Mouse (Mus musculus): ENCODE results near the gene Fam25c. TPM values are rescaled to one million over a fixed set of nuclear protein-coding genes. Genes with fewer than 3 reads are reported as not detected.
A peak's percentile ranks its signal among the peaks of the same experiment; 100 is the strongest.

Fam25c gene
- polyA plus RNA-seq, 1 experiment from 2014 or later, result not detected

GRCm38 (mm10) chr14:34345771-34346566 lies 9.3 kb downstream of the Fam25c start:
- ATAC-seq (ENCODE audit: low FRiP score), result 0 out of 2 replicates have a peak, but pooled peaks have one; percentile 21
- WGBS, result 65% methylated on average over 12 of the region's 12 CpGs

DNA sequence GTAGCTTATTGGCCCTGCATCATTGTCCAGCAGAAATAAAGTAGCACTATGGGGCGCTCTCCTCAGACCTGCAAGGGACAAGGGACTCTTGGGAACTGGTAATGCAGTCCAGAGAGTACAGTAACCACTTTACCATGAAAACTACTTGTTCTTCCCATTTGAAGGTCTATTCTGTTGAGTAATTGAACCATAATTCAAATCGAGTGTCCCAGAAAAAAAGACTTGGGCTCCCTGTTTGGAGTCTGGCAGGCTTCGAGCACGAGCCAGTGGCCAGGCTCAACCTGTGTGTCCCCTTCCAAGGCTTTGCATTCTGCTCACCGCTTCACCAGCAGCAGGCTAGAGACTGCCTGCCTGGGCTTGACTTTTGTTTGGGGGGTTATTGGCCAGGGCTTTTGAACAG lies 10.9 kb downstream of the Fam25c start:
- no peaks in the 10 kb centered on the region for H3K9me3 ChIP-seq
- no peak overlapping the region for H3K4me3 ChIP-seq
- ATAC-seq (ENCODE audit: low FRiP score), result no peak
- no peaks in the 10 kb centered on the region for H3K4me1 ChIP-seq (replicated peaks)
- 86% methylated on average over 5 of the region's 5 CpGs for WGBS
- H3K4me2 ChIP-seq, result no peak overlapping the region
- H3K27me3 ChIP-seq, result no peaks in the 10 kb centered on the region
- no peak overlapping the region for H3K27ac ChIP-seq
- no peak overlapping the region for H3K9ac ChIP-seq
- peaks cover 48% of the 10 kb centered on the region for H3K36me3 ChIP-seq

More at GRCm38 (mm10) chr14:34345771-34346566, 9.3 kb downstream of the Fam25c start:
- Histone ChIP-seq H3K4me1 (replicated peaks) (no peaks in the 10 kb centered on the region), H3K9me3 (no peaks in the 10 kb centered on the region), H3K27me3 (no peaks in the 10 kb centered on the region), H3K9ac (no peak overlapping the region), H3K4me3 (no peak overlapping the region), H3K27ac (no peak overlapping the region; the same call in 1 of the 2 replicates), H3K4me2 (no peak overlapping the region), H3K36me3 (peaks cover 35% of the 10 kb centered on the region)

DNA sequence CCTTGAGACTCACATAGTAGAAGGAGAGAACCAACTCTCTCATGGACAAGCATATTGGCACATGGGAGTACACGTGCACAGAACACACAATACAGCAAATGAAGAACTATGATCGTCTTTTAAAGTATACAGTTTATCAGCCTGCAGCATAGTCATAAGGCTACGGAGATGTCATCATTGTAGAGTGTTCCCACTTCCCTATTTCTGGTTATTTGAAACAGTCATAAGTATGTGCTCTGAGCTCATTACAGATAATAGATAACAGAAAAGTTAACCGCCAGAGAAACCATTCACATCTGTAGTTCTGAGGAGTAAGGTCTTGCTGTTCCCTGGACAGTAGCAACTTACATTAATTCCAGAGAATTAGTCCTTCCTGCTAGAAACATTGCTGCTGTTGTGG lies 12.2 kb downstream of the Fam25c start:
- no peaks in the 10 kb centered on the region for H3K4me1 ChIP-seq (replicated peaks)
- no peaks in the 10 kb centered on the region for H3K27me3 ChIP-seq
- H3K9ac ChIP-seq, result no peak overlapping the region
- H3K4me2 ChIP-seq, result no peak overlapping the region
- no peak for ATAC-seq (ENCODE audit: low FRiP score)
- WGBS, result 91% methylated on average over 4 of the region's 4 CpGs
- peaks cover 60% of the 10 kb centered on the region for H3K36me3 ChIP-seq
- H3K4me3 ChIP-seq, result no peak overlapping the region
- H3K9me3 ChIP-seq, result no peaks in the 10 kb centered on the region
- H3K27ac ChIP-seq, result no peak overlapping the region

GRCm38 (mm10) chr14:34341993-34342392 lies 13.2 kb downstream of the Fam25c start:
- no peak overlapping the region for H3K4me2 ChIP-seq
- no peak overlapping the region for H3K27ac ChIP-seq
- no peaks in the 10 kb centered on the region for H3K4me1 ChIP-seq (replicated peaks)
- ATAC-seq (ENCODE audit: low FRiP score), result no peak
- WGBS, result 91% methylated on average over 4 of the region's 4 CpGs
- no peak overlapping the region for H3K9ac ChIP-seq
- no peak overlapping the region for H3K4me3 ChIP-seq
- no peaks in the 10 kb centered on the region for H3K9me3 ChIP-seq
- H3K27me3 ChIP-seq, result no peaks in the 10 kb centered on the region
- peaks cover 71% of the 10 kb centered on the region for H3K36me3 ChIP-seq

- WGBS, result 61% methylated on average over 1 of the region's 1 CpGs
- Histone ChIP-seq H3K4me1 (replicated peaks) (no peaks in the 10 kb centered on the region), H3K9me3 (no peaks in the 10 kb centered on the region), H3K36me3 (peaks cover 92% of the 10 kb centered on the region), H3K27ac (no peak overlapping the region), H3K9ac (no peak overlapping the region), H3K4me2 (no peak overlapping the region), H3K4me3 (no peak overlapping the region), H3K27me3 (no peaks in the 10 kb centered on the region)
- ATAC-seq (ENCODE audit: low FRiP score), result no peak
These were observed 15.8 kb downstream of the Fam25c start for GRCm38 (mm10) chr14:34339446-34339845.

DNA sequence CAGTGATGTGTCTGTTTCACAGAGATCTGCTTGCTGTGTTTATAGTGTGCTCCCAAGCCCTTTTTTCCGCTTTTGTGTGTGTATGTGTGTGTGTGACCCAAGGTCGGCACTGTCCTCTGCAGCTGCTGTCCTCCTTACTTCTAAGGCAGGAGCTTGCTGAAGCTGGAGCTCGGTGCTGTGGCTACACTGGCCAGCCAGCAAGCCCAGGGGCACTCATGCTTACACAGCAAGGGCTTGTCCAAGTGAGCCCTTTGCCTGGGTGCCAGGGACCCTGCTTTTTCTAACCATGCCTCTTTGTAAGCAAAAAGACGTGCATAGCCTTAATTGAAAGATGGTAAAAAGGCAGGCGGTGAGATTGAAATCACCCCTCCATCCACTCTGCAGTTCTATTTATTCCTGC lies 22.8 kb downstream of the Fam25c start:
- Histone ChIP-seq H3K4me1 (replicated peaks) (0 out of 2 replicates have a peak, but pooled peaks cover 3% of the 10 kb centered on the region), H3K36me3 (peaks cover 85% of the 10 kb centered on the region), H3K4me3 (no peak overlapping the region), H3K9ac (no peak overlapping the region), H3K27me3 (no peaks in the 10 kb centered on the region), H3K27ac (peak overlapping the region; percentile 64), H3K9me3 (no peaks in the 10 kb centered on the region), H3K4me2 (no peak overlapping the region)
- 83% methylated on average over 5 of the region's 5 CpGs for WGBS
- ATAC-seq (ENCODE audit: low FRiP score), result peak; percentile 82

DNA sequence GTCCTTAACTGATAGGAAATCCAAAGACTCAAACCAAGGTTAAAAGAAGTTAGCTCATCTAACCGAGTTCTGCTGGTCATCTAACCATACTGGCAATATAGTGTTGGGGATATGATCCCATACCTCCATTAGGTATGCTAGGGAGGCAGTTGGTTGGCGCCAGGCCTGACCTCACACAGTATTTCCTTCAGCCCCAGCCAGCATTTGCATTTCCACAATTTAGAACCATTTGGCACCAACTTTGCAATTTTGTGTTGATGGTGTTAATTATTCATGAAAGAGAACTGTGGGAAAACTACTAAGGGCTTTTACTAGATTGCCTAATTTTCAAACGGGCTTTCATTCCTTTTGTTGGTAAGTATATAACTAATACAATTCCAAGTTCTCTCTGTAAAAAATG lies 23.3 kb downstream of the Fam25c start:
- Histone ChIP-seq H3K9ac (no peak overlapping the region), H3K27ac (peak overlapping the region; percentile 74), H3K4me3 (no peak overlapping the region), H3K9me3 (no peaks in the 10 kb centered on the region), H3K36me3 (peaks cover 82% of the 10 kb centered on the region), H3K27me3 (no peaks in the 10 kb centered on the region), H3K4me2 (no peak overlapping the region), H3K4me1 (replicated peaks) (0 out of 2 replicates have a peak, but pooled peaks cover 3% of the 10 kb centered on the region)
- 83% methylated on average over 3 of the region's 3 CpGs for WGBS
- ATAC-seq (ENCODE audit: low FRiP score), result peak; percentile 58; the same call in 1 of the 2 replicates

GRCm38 (mm10) chr14:34330657-34331158 lies 24.5 kb downstream of the Fam25c start:
- WGBS, result 79% methylated on average over 9 of the region's 9 CpGs
- 0 out of 2 replicates have a peak, but pooled peaks cover 3% of the 10 kb centered on the region for H3K4me1 ChIP-seq (replicated peaks)
- no peak overlapping the region for H3K4me3 ChIP-seq
- H3K36me3 ChIP-seq, result peaks cover 81% of the 10 kb centered on the region
- peak overlapping the region; percentile 44; the same call in 1 of the 2 replicates for H3K27ac ChIP-seq
- H3K9me3 ChIP-seq, result no peaks in the 10 kb centered on the region
- no peak overlapping the region for H3K4me2 ChIP-seq
- ATAC-seq (ENCODE audit: low FRiP score), result peak; percentile 79
- H3K9ac ChIP-seq, result no peak overlapping the region
- H3K27me3 ChIP-seq, result no peaks in the 10 kb centered on the region

DNA sequence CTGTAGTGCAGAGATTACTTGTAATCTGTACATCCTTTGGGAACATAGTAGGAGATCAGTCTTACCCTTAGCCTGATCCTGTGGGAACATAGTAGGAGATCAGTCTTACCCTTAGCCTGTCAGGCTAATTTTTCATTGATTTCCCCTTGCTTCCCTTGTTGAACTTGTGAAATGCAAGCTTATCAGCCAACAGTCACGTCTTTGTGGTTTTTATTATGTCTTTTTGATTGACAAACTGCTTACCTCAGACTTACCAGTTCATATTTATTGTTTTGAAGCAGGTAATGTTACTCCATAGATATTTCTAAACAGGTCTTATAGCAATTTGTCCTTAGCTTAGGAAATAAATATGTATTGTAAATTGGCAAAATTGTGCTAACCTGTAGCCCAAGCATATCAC lies 27.6 kb downstream of the Fam25c start:
- no peak for ATAC-seq (ENCODE audit: low FRiP score)
- H3K36me3 ChIP-seq, result peaks cover 80% of the 10 kb centered on the region
- no peaks in the 10 kb centered on the region for H3K27me3 ChIP-seq
- no peaks in the 10 kb centered on the region for H3K9me3 ChIP-seq
- WGBS, result 85% methylated on average over 1 of the region's 1 CpGs
- H3K27ac ChIP-seq, result no peak overlapping the region
- H3K4me2 ChIP-seq, result no peak overlapping the region
- H3K9ac ChIP-seq, result no peak overlapping the region
- no peak overlapping the region for H3K4me3 ChIP-seq
- H3K4me1 ChIP-seq (replicated peaks), result 0 out of 2 replicates have a peak, but pooled peaks cover 3% of the 10 kb centered on the region

- H3K4me2 ChIP-seq, result no peak overlapping the region
- H3K27me3 ChIP-seq, result no peaks in the 10 kb centered on the region
- WGBS, result 98% methylated on average over 3 of the region's 3 CpGs
- 0 out of 2 replicates have a peak, but pooled peaks cover 1% of the 10 kb centered on the region for H3K4me1 ChIP-seq (replicated peaks)
- H3K9ac ChIP-seq, result no peak overlapping the region
- H3K4me3 ChIP-seq, result no peak overlapping the region
- peaks cover 76% of the 10 kb centered on the region for H3K36me3 ChIP-seq
- no peak for ATAC-seq (ENCODE audit: low FRiP score)
- H3K27ac ChIP-seq, result no peak overlapping the region
- H3K9me3 ChIP-seq, result no peaks in the 10 kb centered on the region
These were observed 28.6 kb downstream of the Fam25c start for GRCm38 (mm10) chr14:34326606-34327005.

GRCm38 (mm10) chr14:34323576-34324085 lies 31.6 kb downstream of the Fam25c start:
- H3K27me3 ChIP-seq, result no peaks in the 10 kb centered on the region
- ATAC-seq (ENCODE audit: low FRiP score), result no peak
- no peak overlapping the region for H3K4me2 ChIP-seq
- no peak overlapping the region for H3K9ac ChIP-seq
- no peak overlapping the region for H3K27ac ChIP-seq
- WGBS, result 94% methylated on average over 5 of the region's 5 CpGs
- H3K4me3 ChIP-seq, result no peak overlapping the region
- peaks cover 66% of the 10 kb centered on the region for H3K36me3 ChIP-seq
- no peaks in the 10 kb centered on the region for H3K4me1 ChIP-seq (replicated peaks)
- H3K9me3 ChIP-seq, result no peaks in the 10 kb centered on the region

GRCm38 (mm10) chr14:34318113-34318512 lies 37.1 kb downstream of the Fam25c start:
- no peak overlapping the region for H3K27ac ChIP-seq
- no peaks in the 10 kb centered on the region for H3K9me3 ChIP-seq
- peaks cover 30% of the 10 kb centered on the region for H3K36me3 ChIP-seq
- no peak for ATAC-seq (ENCODE audit: low FRiP score)
- H3K4me1 ChIP-seq (replicated peaks), result peaks cover 14% of the 10 kb centered on the region
- no peak overlapping the region for H3K4me3 ChIP-seq
- H3K4me2 ChIP-seq, result no peak overlapping the region
- H3K27me3 ChIP-seq, result no peaks in the 10 kb centered on the region
- no peak overlapping the region for H3K9ac ChIP-seq

All from hindbrain, embryonic 13.5 days (tissue).